Mouse (Mus musculus): ENCODE results near the gene Gpr107.

DNA sequence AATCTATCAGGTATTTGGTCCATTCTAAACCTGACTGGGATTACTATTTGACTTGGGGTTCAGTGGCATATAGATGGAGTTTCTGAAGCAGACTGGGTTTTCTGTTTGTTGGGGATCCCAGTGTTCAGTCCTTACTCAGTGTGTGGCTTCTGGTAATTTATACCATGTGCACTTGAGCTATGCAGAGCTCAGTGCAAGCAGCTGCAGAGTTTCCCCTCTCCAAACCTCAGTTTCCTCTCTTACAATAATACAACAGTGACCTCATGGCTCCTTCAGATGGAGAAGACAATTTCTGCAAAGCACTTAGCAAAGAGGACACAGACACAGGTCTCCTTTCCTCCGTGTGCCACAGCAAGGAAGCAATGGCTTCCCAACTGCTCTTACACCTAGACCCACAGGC lies 7.2 kb upstream of the Gpr107 start:
- TF ChIP-seq CTCF (IDR thresholded peaks at IDR 0.05) (no peak), EP300 (IDR thresholded peaks at IDR 0.05) (no peak)
